8 mouse cellular contexts compared by ENCODE assay signal in genomic region chr2:145859442-145859931, GRCm38 (mm10). TPM values are rescaled to one million over a fixed set of nuclear protein-coding genes. Genes with fewer than 3 reads are reported as not detected.
DNase-seq lines count a peak whose midpoint lies in the region; ATAC-seq and TF ChIP-seq lines count a peak whose summit lies in the region.

No protein-coding gene starts in this region.

- H3K27me3 ChIP-seq in embryonic facial prominence, embryonic 12.5 days, result no peaks in the 10 kb centered on the region
- no peaks in the 10 kb centered on the region for H3K27me3 ChIP-seq in heart, adult 2 months (ENCODE audit: control insufficient read depth, insufficient read depth, low read length)
- no peaks in the 10 kb centered on the region for H3K27me3 ChIP-seq in thymus, adult 2 months (ENCODE audit: control insufficient read depth, insufficient read depth, low read length)

- H3K9me3 ChIP-seq in embryonic facial prominence, embryonic 12.5 days, result no peaks in the 10 kb centered on the region

- H3K36me3 ChIP-seq in embryonic facial prominence, embryonic 12.5 days, result 0 out of 2 replicates have a peak, but pooled peaks cover 2% of the 10 kb centered on the region
- H3K36me3 ChIP-seq in heart, adult 2 months (ENCODE audit: control insufficient read depth, insufficient read depth, low read length), result peaks cover 13% of the 10 kb centered on the region
- no peaks in the 10 kb centered on the region for H3K36me3 ChIP-seq in thymus, adult 2 months (ENCODE audit: control insufficient read depth, insufficient read depth, low read length)

- TF ChIP-seq POLR2A in heart, adult 2 months (IDR thresholded peaks at IDR 0.05; ENCODE audit: insufficient read depth, low read depth, low read length), result no peak
- TF ChIP-seq POLR2A in thymus, adult 2 months (IDR thresholded peaks at IDR 0.05; ENCODE audit: control insufficient read depth, extremely low read depth, insufficient read depth, low read length, poor library complexity), result no peak

- peaks cover 2% of the 10 kb centered on the region; the same call in 1 of the 2 replicates for H3K79me2 ChIP-seq in heart, adult 2 months (replicated peaks; ENCODE audit: control insufficient read depth, insufficient read depth, low read length)

- TF ChIP-seq CTCF in heart, adult 2 months (IDR thresholded peaks at IDR 0.05), result no peak
- no peak for TF ChIP-seq CTCF in thymus, adult 2 months (IDR thresholded peaks at IDR 0.05; ENCODE audit: borderline replicate concordance, control insufficient read depth, extremely low read depth, insufficient read depth, low read length, poor library complexity)

- peak overlapping the region; percentile 52 for H3K4me3 ChIP-seq in embryonic facial prominence, embryonic 12.5 days
- no peak overlapping the region; the same call in 1 of the 2 replicates for H3K4me3 ChIP-seq in heart, adult 2 months
- H3K4me3 ChIP-seq in thymus, adult 2 months (ENCODE audit: control insufficient read depth, insufficient read depth, low read length), result no peak overlapping the region

- peaks cover 36% of the 10 kb centered on the region for H3K4me1 ChIP-seq in embryonic facial prominence, embryonic 12.5 days
- H3K4me1 ChIP-seq in heart, adult 2 months (ENCODE audit: control insufficient read depth, insufficient read depth, low read length), result peaks cover 13% of the 10 kb centered on the region
- no peaks in the 10 kb centered on the region; the same call in 1 of the 2 replicates for H3K4me1 ChIP-seq in thymus, adult 2 months (replicated peaks; ENCODE audit: control insufficient read depth, insufficient read depth, low read length)

- WGBS in embryonic facial prominence, embryonic 12.5 days, result 26% methylated on average over 7 of the region's 7 CpGs
- 37% methylated on average over 7 of the region's 7 CpGs for WGBS in heart, adult 2 months
- WGBS in thymus, adult 2 months, result 62% methylated on average over 7 of the region's 7 CpGs

- peak overlapping the region; percentile 67 for H3K4me2 ChIP-seq in embryonic facial prominence, embryonic 12.5 days (replicated peaks)

- ATAC-seq in frontal cortex, adult (ENCODE audit: low TSS enrichment), result peak; percentile 21; the same call in 1 of the 2 replicates
- peak; percentile 8 for ATAC-seq in embryonic facial prominence, embryonic 12.5 days (ENCODE audit: insufficient number of reproducible peaks, insufficient read depth, low FRiP score, low TSS enrichment)

- no peak for DNase-seq in frontal cortex, postnatal 25 days (ENCODE audit: low spot score in 2 of 2)
- peak; percentile 69 to 78 for DNase-seq in heart, adult 2 months
- peak; percentile 83 for DNase-seq in kidney, adult 11 months
- DNase-seq in liver, result peak; percentile 15
- peak; percentile 36 to 48 for DNase-seq in monocyte, adult 2 months (ENCODE audit: low read depth in 1 of 2, low spot score in 2 of 2)
- DNase-seq in thymus, adult 2 months, result no peak

- H3K9ac ChIP-seq in embryonic facial prominence, embryonic 12.5 days, result 0 out of 2 replicates have a peak overlapping the region, but pooled peaks have one; percentile 66
- peak overlapping the region; percentile 61 for H3K9ac ChIP-seq in heart, adult 2 months (ENCODE audit: low read depth, low read length)

- intact Hi-C loops in heart, adult 2 months (cut with DNase I), result no loop called here

- no peak for TF ChIP-seq EP300 in heart, adult 2 months (IDR thresholded peaks at IDR 0.05; ENCODE audit: insufficient read depth, low read depth, low read length)

- peak overlapping the region; percentile 98 for H3K27ac ChIP-seq in embryonic facial prominence, embryonic 12.5 days
- H3K27ac ChIP-seq in heart, adult 2 months, result peak overlapping the region; percentile 98
- H3K27ac ChIP-seq in thymus, adult 2 months (ENCODE audit: control insufficient read depth, insufficient read depth, low read length), result no peak overlapping the region

RNA-seq across cellular contexts. Expression of gene Naa20, which starts 42.4 kb away (rescaled TPM):
- 152 and 156 TPM in 2 replicates for polyA plus RNA-seq in embryonic facial prominence, embryonic 12.5 days (2016; fragmentation: Nextera tagmentation; extraction: Ambion mirVana)
- total RNA-seq in heart, adult 2 months (2021), result 10 to 100 TPM; 89.9 to 95.3 TPM
- 51.3 and 91.4 TPM in 2 replicates for polyA plus RNA-seq in heart, adult 2 months (2012; rRNA removed)
- 28.5 and 30.1 TPM in 2 replicates for polyA plus RNA-seq in thymus, adult 2 months (2012; rRNA removed)

Comparison
In these comparisons a context has a peak if more than half of its experiments do, and no peak if none do; other contexts are left out.
1. DNase-seq: peak in heart, adult 2 months (2 of 2), kidney, adult 11 months (single experiment), liver (single experiment) and monocyte, adult 2 months (2 of 2); none in frontal cortex, postnatal 25 days (0 of 2) and thymus, adult 2 months (single experiment).